Comparison of ENCODE assay signal across 8 mouse cellular contexts in the genomic region with DNA sequence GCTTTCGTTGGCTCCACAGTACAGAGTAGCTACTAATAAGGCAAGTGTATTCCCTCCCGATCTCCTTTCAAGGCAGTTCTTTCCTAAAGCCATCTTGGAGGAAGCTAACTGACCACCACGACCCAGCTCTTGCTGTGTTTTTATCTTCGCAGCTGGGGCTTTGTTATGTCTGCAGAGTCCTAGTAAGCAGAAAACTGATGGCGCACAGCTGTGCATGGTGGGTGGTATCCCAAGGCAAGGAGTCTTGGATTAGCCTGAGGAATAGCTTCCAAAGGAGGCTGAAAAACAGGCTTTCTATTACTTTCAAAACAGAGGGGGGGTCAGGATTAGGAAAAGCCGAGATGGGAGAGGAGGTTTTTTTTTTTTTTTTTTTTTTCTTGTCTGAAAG. TPM values are rescaled to one million over a fixed set of nuclear protein-coding genes. Genes with fewer than 3 reads are reported as not detected.
A peak's percentile ranks its signal among the peaks of the same experiment; 100 is the strongest.
DNase-seq lines count a peak whose midpoint lies in the region; ATAC-seq and TF ChIP-seq lines count a peak whose summit lies in the region.

No protein-coding gene starts in this region.

- no peak overlapping the region for H3K27ac ChIP-seq in midbrain, embryonic 10.5 days (replicated peaks)
- H3K27ac ChIP-seq in midbrain, postnatal 0 days (ENCODE audit: low read depth, low read length), result no peak overlapping the region
- peak overlapping the region; percentile 90 for H3K27ac ChIP-seq in kidney, postnatal 0 days
- peak overlapping the region; percentile 80 for H3K27ac ChIP-seq in stomach, embryonic 15.5 days

- peak; percentile 61 for DNase-seq in midbrain, embryonic 10.5 days (ENCODE audit: low spot score)
- no peak for DNase-seq in midbrain, postnatal 0 days (ENCODE audit: low spot score)
- peak; percentile 71 to 79 for DNase-seq in heart, adult 9 months (ENCODE audit: low spot score in 2 of 2)
- DNase-seq in kidney, postnatal 0 days (ENCODE audit: low spot score), result peak; percentile 95
- no peak for DNase-seq in thymus, postnatal 25 days
- DNase-seq in thymus, adult 18-20 months, result no peak

- TF ChIP-seq CTCF in midbrain, postnatal 0 days (IDR thresholded peaks at IDR 0.05), result no peak
- no peak for TF ChIP-seq CTCF in kidney, postnatal 0 days (IDR thresholded peaks at IDR 0.05; ENCODE audit: low read depth)

- H3K36me3 ChIP-seq in midbrain, embryonic 10.5 days, result no peaks in the 10 kb centered on the region
- no peaks in the 10 kb centered on the region for H3K36me3 ChIP-seq in midbrain, postnatal 0 days (ENCODE audit: insufficient read depth, low read length)
- H3K36me3 ChIP-seq in kidney, postnatal 0 days (ENCODE audit: insufficient read depth, low read length), result no peaks in the 10 kb centered on the region
- no peaks in the 10 kb centered on the region for H3K36me3 ChIP-seq in stomach, embryonic 15.5 days

- H3K4me1 ChIP-seq in midbrain, embryonic 10.5 days, result peaks cover 18% of the 10 kb centered on the region
- no peaks in the 10 kb centered on the region for H3K4me1 ChIP-seq in midbrain, postnatal 0 days (ENCODE audit: insufficient read depth, low read length)
- peaks cover 21% of the 10 kb centered on the region; the same call in 1 of the 2 replicates for H3K4me1 ChIP-seq in kidney, postnatal 0 days (replicated peaks; ENCODE audit: insufficient read depth, low read length)
- H3K4me1 ChIP-seq in stomach, embryonic 15.5 days, result peaks cover 12% of the 10 kb centered on the region

- no peak overlapping the region for H3K9ac ChIP-seq in midbrain, postnatal 0 days (replicated peaks; ENCODE audit: low read length, poor library complexity, severe bottlenecking)
- peak overlapping the region; percentile 32; the same call in 1 of the 2 replicates for H3K9ac ChIP-seq in kidney, postnatal 0 days (ENCODE audit: low read depth, low read length)
- no peak overlapping the region for H3K9ac ChIP-seq in stomach, embryonic 15.5 days

- H3K27me3 ChIP-seq in midbrain, embryonic 10.5 days (ENCODE audit: low read depth, poor library complexity, severe bottlenecking), result peaks cover 15% of the 10 kb centered on the region
- no peaks in the 10 kb centered on the region for H3K27me3 ChIP-seq in midbrain, postnatal 0 days (ENCODE audit: insufficient read depth, low read length)
- no peaks in the 10 kb centered on the region for H3K27me3 ChIP-seq in kidney, postnatal 0 days (ENCODE audit: insufficient read depth, low read length)
- no peaks in the 10 kb centered on the region for H3K27me3 ChIP-seq in stomach, embryonic 15.5 days (replicated peaks)

- H3K4me3 ChIP-seq in midbrain, embryonic 10.5 days, result no peak overlapping the region
- H3K4me3 ChIP-seq in midbrain, postnatal 0 days (ENCODE audit: low read depth, low read length), result no peak overlapping the region
- H3K4me3 ChIP-seq in kidney, postnatal 0 days (replicated peaks; ENCODE audit: low read depth, low read length), result no peak overlapping the region
- H3K4me3 ChIP-seq in stomach, embryonic 15.5 days (replicated peaks), result no peak overlapping the region

- no peak overlapping the region for H3K4me2 ChIP-seq in midbrain, postnatal 0 days (ENCODE audit: low read depth, low read length, poor library complexity, severe bottlenecking)
- peak overlapping the region; percentile 25; the same call in 1 of the 2 replicates for H3K4me2 ChIP-seq in kidney, postnatal 0 days (ENCODE audit: low read length)
- H3K4me2 ChIP-seq in stomach, embryonic 15.5 days, result peak overlapping the region; percentile 26

- WGBS in midbrain, embryonic 10.5 days, result 8% methylated on average over 6 of the region's 6 CpGs
- WGBS in midbrain, postnatal 0 days, result 7% methylated on average over 6 of the region's 6 CpGs
- WGBS in kidney, postnatal 0 days, result 21% methylated on average over 6 of the region's 6 CpGs
- 18% methylated on average over 6 of the region's 6 CpGs for WGBS in stomach, embryonic 15.5 days

- H3K9me3 ChIP-seq in midbrain, embryonic 10.5 days (replicated peaks), result no peaks in the 10 kb centered on the region
- H3K9me3 ChIP-seq in midbrain, postnatal 0 days (ENCODE audit: low read length), result no peaks in the 10 kb centered on the region
- H3K9me3 ChIP-seq in kidney, postnatal 0 days (replicated peaks; ENCODE audit: low read length), result no peaks in the 10 kb centered on the region
- H3K9me3 ChIP-seq in stomach, embryonic 15.5 days, result no peaks in the 10 kb centered on the region

- no peak for ATAC-seq in midbrain, postnatal 0 days (ENCODE audit: low FRiP score)
- peak; percentile 82 for ATAC-seq in kidney, postnatal 0 days (replicated peaks; ENCODE audit: low FRiP score, low read depth)
- peak; percentile 82 for ATAC-seq in stomach, embryonic 15.5 days (ENCODE audit: insufficient read depth, low FRiP score, low read depth)
- ATAC-seq in activated CD4-positive, CD25-positive, alpha-beta regulatory T cell, adult 4 months, result no peak

RNA-seq across cellular contexts. Expression of gene Cped1, which starts 17.5 kb away (rescaled TPM):
- polyA plus RNA-seq in midbrain, embryonic 10.5 days (2016; fragmentation: Nextera tagmentation; extraction: Ambion mirVana), result 10.0 and 10.4 TPM in 2 replicates
- 4.4 and 5.5 TPM in 2 replicates for total RNA-seq in midbrain, postnatal 0 days (2014; rRNA removed)
- 1.7 and 2.5 TPM in 2 replicates for polyA plus RNA-seq in midbrain, postnatal 0 days (2015; fragmentation: Nextera tagmentation; extraction: Ambion mirVana)
- polyA plus RNA-seq in kidney, postnatal 0 days (2015; fragmentation: Nextera tagmentation; extraction: Ambion mirVana), result 22.3 and 23.0 TPM in 2 replicates
- polyA plus RNA-seq in stomach, embryonic 15.5 days (2015; fragmentation: Nextera tagmentation; extraction: Ambion mirVana), result 20.4 and 26.9 TPM in 2 replicates
- polyA plus RNA-seq in activated CD4-positive, CD25-positive, alpha-beta regulatory T cell, adult 4 months (2017; shearing (Covaris generic)), result under 1 TPM in 1 of 2 experiments, not detected in 1; 0.29 TPM

RNA-seq across cellular contexts. Expression of gene Ing3, which starts 53.8 kb away (rescaled TPM):
- polyA plus RNA-seq in midbrain, embryonic 10.5 days (2016; fragmentation: Nextera tagmentation; extraction: Ambion mirVana), result 55.8 and 56.5 TPM in 2 replicates
- total RNA-seq in midbrain, postnatal 0 days (2014; rRNA removed), result 14.5 and 25.2 TPM in 2 replicates
- 40.6 and 50.0 TPM in 2 replicates for polyA plus RNA-seq in midbrain, postnatal 0 days (2015; fragmentation: Nextera tagmentation; extraction: Ambion mirVana)
- polyA plus RNA-seq in kidney, postnatal 0 days (2015; fragmentation: Nextera tagmentation; extraction: Ambion mirVana), result 60.4 and 61.8 TPM in 2 replicates
- 42.5 and 44.3 TPM in 2 replicates for polyA plus RNA-seq in stomach, embryonic 15.5 days (2015; fragmentation: Nextera tagmentation; extraction: Ambion mirVana)
- 100 to 1,000 TPM in 1 of 2 experiments, 10 to 100 TPM in 1; 57.6 to 114 TPM for polyA plus RNA-seq in activated CD4-positive, CD25-positive, alpha-beta regulatory T cell, adult 4 months (2017; shearing (Covaris generic))

Comparison
In these comparisons a context has a peak if more than half of its experiments do, and no peak if none do; other contexts are left out.
1. DNase-seq: peak in midbrain, embryonic 10.5 days (single experiment), heart, adult 9 months (2 of 2) and kidney, postnatal 0 days (single experiment); none in midbrain, postnatal 0 days (single experiment), thymus, postnatal 25 days (single experiment) and thymus, adult 18-20 months (0 of 2).
2. H3K27ac ChIP-seq: peak in kidney, postnatal 0 days (single experiment) and stomach, embryonic 15.5 days (single experiment); none in midbrain, embryonic 10.5 days (single experiment) and midbrain, postnatal 0 days (single experiment).
3. ATAC-seq: peak in kidney, postnatal 0 days (single experiment) and stomach, embryonic 15.5 days (single experiment); none in midbrain, postnatal 0 days (single experiment) and activated CD4-positive, CD25-positive, alpha-beta regulatory T cell, adult 4 months (single experiment).